Mouse (Mus musculus): Measurements from ENCODE around the gene Rhox1. TPM values are rescaled to one million over a fixed set of nuclear protein-coding genes. Genes with fewer than 3 reads are reported as not detected.
"Not testable (repeated sequence)": the region's sequence is repeated elsewhere in the genome, so short reads cannot be mapped to it uniquely, and the experiment has no call there.

Rhox1 gene
- not detected in 2 replicates for polyA plus RNA-seq (2016; fragmentation: Nextera tagmentation; extraction: Ambion mirVana)

GRCm38 (mm10) chrX:37222158-37222557 lies at the start of gene Rhox1:
TSS of gene Rhox1 (minus strand) at chrX:37222258.
- not testable (repeated sequence) for DNase-seq (ENCODE audit: low spot score); H3K27me3 ChIP-seq (ENCODE audit: insufficient read depth, poor library complexity, severe bottlenecking); H3K4me3 ChIP-seq; H3K9me3 ChIP-seq; H3K4me1 ChIP-seq; H3K36me3 ChIP-seq; H3K27ac ChIP-seq
- 63% methylated on average over 1 of the region's 1 CpGs for WGBS

GRCm38 (mm10) chrX:37265038-37265437 lies 43.0 kb upstream of the Rhox1 start, which contains the start of gene Rhox4a:
TSS of gene Rhox4a (plus strand) at chrX:37265338.
- WGBS: 88% methylated on average over 11 of the region's 19 CpGs
- H3K9me3 ChIP-seq; H3K4me3 ChIP-seq; H3K27me3 ChIP-seq (ENCODE audit: insufficient read depth, poor library complexity, severe bottlenecking); DNase-seq (ENCODE audit: low spot score); H3K4me1 ChIP-seq; H3K36me3 ChIP-seq; H3K27ac ChIP-seq: not testable (repeated sequence)

GRCm38 (mm10) chrX:37249619-37250018 lies 27.6 kb upstream of the Rhox1 start, which contains the start of gene Rhox3a:
TSS of gene Rhox3a (plus strand) at chrX:37249919.
- 81% methylated on average over 1 of the region's 3 CpGs for WGBS
- not testable (repeated sequence) for H3K36me3 ChIP-seq; H3K4me3 ChIP-seq; H3K27me3 ChIP-seq (ENCODE audit: insufficient read depth, poor library complexity, severe bottlenecking); H3K9me3 ChIP-seq; H3K27ac ChIP-seq; H3K4me1 ChIP-seq; DNase-seq (ENCODE audit: low spot score)

DNA sequence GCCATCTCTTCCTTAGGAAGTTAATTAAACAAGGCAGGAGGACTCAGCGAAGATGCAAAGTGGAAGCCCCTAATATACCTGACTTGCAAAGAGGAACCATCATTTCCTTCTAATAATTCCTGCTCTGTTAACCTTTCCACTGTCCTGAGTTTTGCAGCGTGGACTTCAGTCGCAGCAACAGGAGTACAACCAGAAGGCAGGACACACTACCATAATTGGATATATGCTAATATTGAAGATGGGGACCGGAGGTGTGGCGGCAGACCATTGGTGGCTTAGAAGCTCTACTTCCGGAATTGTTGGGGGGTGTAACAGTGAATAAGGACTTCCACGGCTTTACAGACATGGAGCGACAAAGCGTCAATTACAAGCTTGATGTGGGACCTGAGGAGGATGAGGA lies 22.6 kb upstream of the Rhox1 start, which contains the start of gene Rhox2a:
TSS of gene Rhox2a (plus strand) at position 301 of the 400 bp plus-strand sequence.
- not testable (repeated sequence) for H3K27me3 ChIP-seq (ENCODE audit: insufficient read depth, poor library complexity, severe bottlenecking); H3K4me3 ChIP-seq; H3K36me3 ChIP-seq; H3K27ac ChIP-seq; H3K9me3 ChIP-seq; H3K4me1 ChIP-seq; DNase-seq (ENCODE audit: low spot score)
- WGBS: 100% methylated on average over 2 of the region's 9 CpGs

DNA sequence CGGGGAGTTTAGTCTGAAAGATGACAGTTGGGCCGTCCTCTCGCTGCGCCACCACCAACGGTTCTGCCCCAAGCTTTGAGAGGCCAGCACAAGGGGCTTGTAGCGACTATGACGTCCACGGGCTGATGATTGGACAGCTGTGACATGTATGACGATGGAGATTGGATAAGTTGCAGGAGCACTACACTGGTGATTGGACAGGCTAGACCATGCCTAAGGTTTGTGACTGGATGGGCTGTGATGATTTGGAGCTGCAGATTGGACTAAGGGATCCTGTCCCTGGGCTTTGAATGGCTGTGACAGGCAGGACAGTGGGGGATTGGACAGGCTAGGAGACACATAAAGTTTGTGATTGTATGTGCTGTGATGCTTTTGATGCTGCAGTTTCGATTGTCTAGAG lies 11.1 kb downstream of the Rhox1 start, which contains the start of gene Gm9:
TSS of gene Gm9 (minus strand) at position 101 of the 400 bp plus-strand sequence.
- Histone ChIP-seq H3K36me3 (no peaks in the 10 kb centered on the region), H3K9me3 (no peaks in the 10 kb centered on the region), H3K27ac (no peak within 1 kb of the TSS), H3K4me1 (no peaks in the 10 kb centered on the region), H3K27me3 (ENCODE audit: insufficient read depth, poor library complexity, severe bottlenecking) (no peaks in the 10 kb centered on the region), H3K4me3 (no peak within 1 kb of the TSS)
- DNase-seq (ENCODE audit: low spot score): no peak
- WGBS: 80% methylated on average over 10 of the region's 10 CpGs

GRCm38 (mm10) chrX:37198676-37199075 lies 23.4 kb downstream of the Rhox1 start:
- 55% methylated on average over 8 of the region's 8 CpGs for WGBS
- no peak overlapping the region for H3K4me3 ChIP-seq

GRCm38 (mm10) chrX:37191744-37192379 lies 30.2 kb downstream of the Rhox1 start:
- Histone ChIP-seq H3K4me3 (peak overlapping the region; percentile 65), H3K9me3 (no peaks in the 10 kb centered on the region), H3K27me3 (ENCODE audit: insufficient read depth, poor library complexity, severe bottlenecking) (no peaks in the 10 kb centered on the region), H3K4me1 (no peaks in the 10 kb centered on the region), H3K27ac (peak overlapping the region; percentile 83), H3K36me3 (peaks cover 4% of the 10 kb centered on the region; the same call in 1 of the 2 replicates)
- 30% methylated on average over 28 of the region's 28 CpGs for WGBS
- DNase-seq (ENCODE audit: low spot score): no peak

More at GRCm38 (mm10) chrX:37198676-37199075, 23.4 kb downstream of the Rhox1 start:
- Histone ChIP-seq H3K27me3 (ENCODE audit: insufficient read depth, poor library complexity, severe bottlenecking) (no peaks in the 10 kb centered on the region), H3K4me1 (no peaks in the 10 kb centered on the region), H3K27ac (no peak overlapping the region), H3K36me3 (no peaks in the 10 kb centered on the region), H3K9me3 (no peaks in the 10 kb centered on the region)
- no peak for DNase-seq (ENCODE audit: low spot score)

GRCm38 (mm10) chrX:37191105-37191743 lies 30.8 kb downstream of the Rhox1 start, which contains the start of the genes Ndufa1 and Rnf113a1:
TSS of gene Ndufa1 (minus strand) at chrX:37191163.
TSS of gene Rnf113a1 (plus strand) at chrX:37191245.
- peak within 1 kb of the TSS; percentile 83 for H3K27ac ChIP-seq
- peak within 1 kb of the TSS; percentile 65 for H3K4me3 ChIP-seq
- H3K9me3 ChIP-seq: no peaks in the 10 kb centered on the region
- H3K27me3 ChIP-seq (ENCODE audit: insufficient read depth, poor library complexity, severe bottlenecking): no peaks in the 10 kb centered on the region
- 19% methylated on average over 63 of the region's 63 CpGs for WGBS
- DNase-seq (ENCODE audit: low spot score): peak; percentile 89
- peaks cover 4% of the 10 kb centered on the region; the same call in 1 of the 2 replicates for H3K36me3 ChIP-seq
- H3K4me1 ChIP-seq: no peaks in the 10 kb centered on the region

- WGBS: 15% methylated on average over 20 of the region's 20 CpGs
- no peaks in the 10 kb centered on the region for H3K9me3 ChIP-seq
- DNase-seq (ENCODE audit: low spot score): no peak
- H3K4me1 ChIP-seq: no peaks in the 10 kb centered on the region
- peak overlapping the region; percentile 65 for H3K4me3 ChIP-seq
- H3K27me3 ChIP-seq (ENCODE audit: insufficient read depth, poor library complexity, severe bottlenecking): no peaks in the 10 kb centered on the region
- H3K27ac ChIP-seq: peak overlapping the region; percentile 83
- H3K36me3 ChIP-seq: peaks cover 4% of the 10 kb centered on the region; the same call in 1 of the 2 replicates
These were observed 31.3 kb downstream of the Rhox1 start for GRCm38 (mm10) chrX:37190755-37191104.

- not testable (repeated sequence) for H3K4me1 ChIP-seq; H3K4me3 ChIP-seq; H3K36me3 ChIP-seq; DNase-seq (ENCODE audit: low spot score); H3K27ac ChIP-seq; H3K9me3 ChIP-seq; H3K27me3 ChIP-seq (ENCODE audit: insufficient read depth, poor library complexity, severe bottlenecking)
- 43% methylated on average over 8 of the region's 8 CpGs for WGBS
These were observed 37.7 kb downstream of the Rhox1 start for GRCm38 (mm10) chrX:37184401-37184800.

GRCm38 (mm10) chrX:37168742-37169141 lies 53.3 kb downstream of the Rhox1 start, which contains the start of gene Akap14:
TSS of gene Akap14 (minus strand) at chrX:37168842.
- Histone ChIP-seq H3K27ac (no peak within 1 kb of the TSS), H3K9me3 (no peaks in the 10 kb centered on the region), H3K4me3 (no peak within 1 kb of the TSS), H3K36me3 (no peaks in the 10 kb centered on the region), H3K4me1 (no peaks in the 10 kb centered on the region), H3K27me3 (ENCODE audit: insufficient read depth, poor library complexity, severe bottlenecking) (no peaks in the 10 kb centered on the region)
- no peak for DNase-seq (ENCODE audit: low spot score)
- 58% methylated on average over 5 of the region's 5 CpGs for WGBS

- peaks cover 5% of the 10 kb centered on the region; the same call in 1 of the 2 replicates for H3K27me3 ChIP-seq (ENCODE audit: insufficient read depth, poor library complexity, severe bottlenecking)
These were observed 55.0 kb downstream of the Rhox1 start for GRCm38 (mm10) chrX:37167085-37167484.

More at GRCm38 (mm10) chrX:37167085-37167484, 55.0 kb downstream of the Rhox1 start:
- Histone ChIP-seq H3K4me1 (no peaks in the 10 kb centered on the region), H3K4me3 (no peak overlapping the region), H3K36me3 (no peaks in the 10 kb centered on the region), H3K27ac (no peak overlapping the region), H3K9me3 (no peaks in the 10 kb centered on the region)
- DNase-seq (ENCODE audit: low spot score): no peak
- 20% methylated on average over 3 of the region's 3 CpGs for WGBS
